Comparison of ENCODE assay signal across 14 mouse cellular contexts in genomic region chr3:88216534-88217326, GRCm38 (mm10). TPM values are rescaled to one million over a fixed set of nuclear protein-coding genes. Genes with fewer than 3 reads are reported as not detected.
DNase-seq lines count a peak whose midpoint lies in the region; ATAC-seq and TF ChIP-seq lines count a peak whose summit lies in the region.
"Had no signal": no experiment of that assay in that cellular context is flagged by ENCODE, and none has a peak within 500 bp of the region (broad histone marks: within the 10 kb centered on the region; RNA-seq: fewer than 3 reads in every experiment).

No protein-coding gene starts in this region.

- TF ChIP-seq CTCF in kidney, postnatal 0 days (IDR thresholded peaks at IDR 0.05; ENCODE audit: low read depth) = no peak

- no peak overlapping the region for H3K9ac ChIP-seq in kidney, postnatal 0 days (ENCODE audit: low read depth, low read length)
- peak overlapping the region; percentile 82 for H3K9ac ChIP-seq in forebrain, embryonic 16.5 days (replicated peaks; ENCODE audit: low read depth, low read length)
- peak overlapping the region; percentile 83 for H3K9ac ChIP-seq in midbrain, embryonic 16.5 days (ENCODE audit: low read depth, low read length)
- H3K9ac ChIP-seq: limb, embryonic 12.5 days; stomach, embryonic 15.5 days had no signal

- H3K36me3 ChIP-seq in kidney, postnatal 0 days (ENCODE audit: insufficient read depth, low read length) = no peaks in the 10 kb centered on the region
- peaks cover 9% of the 10 kb centered on the region; the same call in 1 of the 2 replicates for H3K36me3 ChIP-seq in forebrain, embryonic 16.5 days (ENCODE audit: control insufficient read depth, insufficient read depth)
- no peaks in the 10 kb centered on the region for H3K36me3 ChIP-seq in midbrain, embryonic 16.5 days (ENCODE audit: control insufficient read depth, insufficient read depth, low read length)
- H3K36me3 ChIP-seq: limb, embryonic 12.5 days; stomach, embryonic 15.5 days had no signal

- peak; percentile 25 for DNase-seq in kidney, postnatal 0 days (ENCODE audit: low spot score)
- no peak for DNase-seq in kidney, postnatal 4 days
- DNase-seq in cerebellum, adult 8-10 months = peak; percentile 71
- DNase-seq in embryo, embryonic 10 days (ENCODE audit: low spot score) = no peak
- no peak for DNase-seq in MN1 (ENCODE audit: low spot score)
- DNase-seq: heart, adult 2 months; kidney, postnatal 14 days; lung, postnatal 36 days had no signal

- no peak for ATAC-seq in kidney, postnatal 0 days (replicated peaks; ENCODE audit: low FRiP score, low read depth)
- ATAC-seq in forebrain, embryonic 16.5 days = no peak
- no peak for ATAC-seq in midbrain, embryonic 16.5 days
- ATAC-seq in erythroid progenitor cell, adult 5-6 weeks (replicated peaks; ENCODE audit: low FRiP score, poor library complexity, severe bottlenecking) = no peak

- H3K4me3 ChIP-seq in kidney, postnatal 0 days (replicated peaks; ENCODE audit: low read depth, low read length) = no peak overlapping the region
- peak overlapping the region; percentile 84 for H3K4me3 ChIP-seq in forebrain, embryonic 16.5 days (replicated peaks; ENCODE audit: low read length)
- peak overlapping the region; percentile 49 for H3K4me3 ChIP-seq in midbrain, embryonic 16.5 days (ENCODE audit: low read depth, low read length)

- peaks cover 82% of the 10 kb centered on the region for H3K27me3 ChIP-seq in kidney, postnatal 0 days (ENCODE audit: insufficient read depth, low read length)
- no peaks in the 10 kb centered on the region for H3K27me3 ChIP-seq in forebrain, embryonic 16.5 days (replicated peaks; ENCODE audit: control insufficient read depth, insufficient read depth, low read length)
- H3K27me3 ChIP-seq in midbrain, embryonic 16.5 days (ENCODE audit: control insufficient read depth, insufficient read depth, low read depth, low read length) = peaks cover 13% of the 10 kb centered on the region

- H3K4me2 ChIP-seq in kidney, postnatal 0 days (ENCODE audit: low read length) = no peak overlapping the region; the same call in 1 of the 2 replicates
- H3K4me2 ChIP-seq in forebrain, embryonic 16.5 days (ENCODE audit: low read length) = peak overlapping the region; percentile 67
- H3K4me2 ChIP-seq in midbrain, embryonic 16.5 days (ENCODE audit: low read length) = peak overlapping the region; percentile 70
- H3K4me2 ChIP-seq: limb, embryonic 12.5 days had no signal

- 10% methylated on average over 7 of the region's 7 CpGs for WGBS in kidney, postnatal 0 days
- 8% methylated on average over 7 of the region's 7 CpGs for WGBS in forebrain, embryonic 16.5 days
- WGBS in midbrain, embryonic 16.5 days = 19% methylated on average over 7 of the region's 7 CpGs

- H3K27ac ChIP-seq in kidney, postnatal 0 days = no peak overlapping the region
- H3K27ac ChIP-seq in forebrain, embryonic 16.5 days (ENCODE audit: low read length) = peak overlapping the region; percentile 100
- peak overlapping the region; percentile 80 for H3K27ac ChIP-seq in midbrain, embryonic 16.5 days (ENCODE audit: low read length)
- H3K27ac ChIP-seq: heart, adult 2 months; limb, embryonic 12.5 days; stomach, embryonic 15.5 days had no signal

- H3K9me3 ChIP-seq in kidney, postnatal 0 days (replicated peaks; ENCODE audit: low read length) = no peaks in the 10 kb centered on the region
- H3K9me3 ChIP-seq in forebrain, embryonic 16.5 days (ENCODE audit: control insufficient read depth, low read length) = no peaks in the 10 kb centered on the region
- no peaks in the 10 kb centered on the region for H3K9me3 ChIP-seq in midbrain, embryonic 16.5 days (replicated peaks; ENCODE audit: control insufficient read depth, low read length, poor library complexity, severe bottlenecking)
- H3K9me3 ChIP-seq: stomach, embryonic 15.5 days had no signal

- peaks cover 6% of the 10 kb centered on the region; the same call in 1 of the 2 replicates for H3K4me1 ChIP-seq in kidney, postnatal 0 days (replicated peaks; ENCODE audit: insufficient read depth, low read length)
- H3K4me1 ChIP-seq in forebrain, embryonic 16.5 days (replicated peaks; ENCODE audit: control insufficient read depth, insufficient read depth, low read length) = peaks cover 57% of the 10 kb centered on the region
- H3K4me1 ChIP-seq in midbrain, embryonic 16.5 days (ENCODE audit: control insufficient read depth, insufficient read depth, low read length) = peaks cover 30% of the 10 kb centered on the region

RNA-seq across cellular contexts. Expression of gene Rhbg, which starts 37.8 kb away (rescaled TPM):
- 23.2 and 24.2 TPM in 2 replicates for polyA plus RNA-seq in kidney, postnatal 0 days (2015; fragmentation: Nextera tagmentation; extraction: Ambion mirVana)
- not detected in 2 replicates for polyA plus RNA-seq in forebrain, embryonic 16.5 days (2015; fragmentation: Nextera tagmentation; extraction: Ambion mirVana)
- polyA plus RNA-seq in midbrain, embryonic 16.5 days (2015; fragmentation: Nextera tagmentation; extraction: Ambion mirVana) = 0.18 and 0.21 TPM in 2 replicates
- total RNA-seq in erythroid progenitor cell, adult 5-6 weeks (2015; ENCODE audit: low replicate concordance) = not detected in 2 replicates
- total RNA-seq in erythroid progenitor cell, adult 5-6 weeks (2017; ENCODE audit: low replicate concordance) = not detected in 2 replicates
- total RNA-seq: common myeloid progenitor, adult 5-6 weeks; heart, adult 2 months had no signal

Comparison
In these comparisons a context has a peak if more than half of its experiments do, and no peak if none do; other contexts are left out.
1. DNase-seq: peak in kidney, postnatal 0 days (single experiment) and cerebellum, adult 8-10 months (single experiment); none in kidney, postnatal 4 days (0 of 2), embryo, embryonic 10 days (single experiment) and MN1 (single experiment).
2. RNA of gene Rhbg, which starts 37.8 kb away (polyA plus RNA-seq): 23.2 to 24.2 TPM in kidney, postnatal 0 days; 0.18 to 0.21 TPM in midbrain, embryonic 16.5 days and not detected in forebrain, embryonic 16.5 days; every median in the first group is over 10 times any median in the second.